Mouse (Mus musculus): ENCODE results near the gene 2010300C02Rik. TPM values are rescaled to one million over a fixed set of nuclear protein-coding genes. Genes with fewer than 3 reads are reported as not detected.

2010300C02Rik gene
- polyA plus RNA-seq, 1 experiment from 2014 or later: 12.6 TPM

GRCm38 (mm10) chr1:37698852-37699439 lies 20.9 kb downstream of the 2010300C02Rik start:
- no peaks in the 10 kb centered on the region for H3K27me3 ChIP-seq (replicated peaks; ENCODE audit: control insufficient read depth, insufficient read depth, low read length)
- DNase-seq (ENCODE audit: low spot score) (no peak), ATAC-seq (replicated peaks; ENCODE audit: low FRiP score, low TSS enrichment, low read depth) (no peak)
- no peaks in the 10 kb centered on the region for H3K4me1 ChIP-seq (replicated peaks; ENCODE audit: control insufficient read depth, insufficient read depth, low read length)
- H3K4me2 ChIP-seq (ENCODE audit: low read length): no peak overlapping the region
- H3K36me3 ChIP-seq (ENCODE audit: control insufficient read depth, insufficient read depth, low read length): no peaks in the 10 kb centered on the region
- H3K9me3 ChIP-seq (ENCODE audit: control insufficient read depth, low read length): no peaks in the 10 kb centered on the region
- H3K4me3 ChIP-seq (ENCODE audit: low read depth, low read length): no peak overlapping the region
- no peak overlapping the region for H3K27ac ChIP-seq (ENCODE audit: low read depth)
- 63% methylated on average over 5 of the region's 5 CpGs for WGBS
- H3K9ac ChIP-seq (ENCODE audit: low read length): no peak overlapping the region

- H3K4me3 ChIP-seq (ENCODE audit: low read depth, low read length): no peak overlapping the region
- no peaks in the 10 kb centered on the region for H3K27me3 ChIP-seq (replicated peaks; ENCODE audit: control insufficient read depth, insufficient read depth, low read length)
- no peaks in the 10 kb centered on the region for H3K9me3 ChIP-seq (ENCODE audit: control insufficient read depth, low read length)
- no peak for ATAC-seq (replicated peaks; ENCODE audit: low FRiP score, low TSS enrichment, low read depth)
- WGBS: 63% methylated on average over 8 of the region's 8 CpGs
- H3K36me3 ChIP-seq (ENCODE audit: control insufficient read depth, insufficient read depth, low read length): no peaks in the 10 kb centered on the region
- H3K27ac ChIP-seq (ENCODE audit: low read depth): no peak overlapping the region
- no peak overlapping the region for H3K9ac ChIP-seq (ENCODE audit: low read length)
- no peak overlapping the region for H3K4me2 ChIP-seq (ENCODE audit: low read length)
- no peak for DNase-seq (ENCODE audit: low spot score)
- no peaks in the 10 kb centered on the region; the same call in 1 of the 2 replicates for H3K4me1 ChIP-seq (replicated peaks; ENCODE audit: control insufficient read depth, insufficient read depth, low read length)
These were observed 21.6 kb downstream of the 2010300C02Rik start for GRCm38 (mm10) chr1:37698186-37698839.

GRCm38 (mm10) chr1:37696918-37697317 lies 23.0 kb downstream of the 2010300C02Rik start:
- no peaks in the 10 kb centered on the region; the same call in 1 of the 2 replicates for H3K4me1 ChIP-seq (replicated peaks; ENCODE audit: control insufficient read depth, insufficient read depth, low read length)
- H3K27ac ChIP-seq (ENCODE audit: low read depth): no peak overlapping the region
- no peak for DNase-seq (ENCODE audit: low spot score)
- H3K36me3 ChIP-seq (ENCODE audit: control insufficient read depth, insufficient read depth, low read length): no peaks in the 10 kb centered on the region
- no peak overlapping the region for H3K4me3 ChIP-seq (ENCODE audit: low read depth, low read length)
- ATAC-seq (replicated peaks; ENCODE audit: low FRiP score, low TSS enrichment, low read depth): no peak
- H3K27me3 ChIP-seq (replicated peaks; ENCODE audit: control insufficient read depth, insufficient read depth, low read length): no peaks in the 10 kb centered on the region
- H3K9me3 ChIP-seq (ENCODE audit: control insufficient read depth, low read length): no peaks in the 10 kb centered on the region
- WGBS: 92% methylated on average over 3 of the region's 3 CpGs
- no peak overlapping the region for H3K9ac ChIP-seq (ENCODE audit: low read length)
- H3K4me2 ChIP-seq (ENCODE audit: low read length): no peak overlapping the region

DNA sequence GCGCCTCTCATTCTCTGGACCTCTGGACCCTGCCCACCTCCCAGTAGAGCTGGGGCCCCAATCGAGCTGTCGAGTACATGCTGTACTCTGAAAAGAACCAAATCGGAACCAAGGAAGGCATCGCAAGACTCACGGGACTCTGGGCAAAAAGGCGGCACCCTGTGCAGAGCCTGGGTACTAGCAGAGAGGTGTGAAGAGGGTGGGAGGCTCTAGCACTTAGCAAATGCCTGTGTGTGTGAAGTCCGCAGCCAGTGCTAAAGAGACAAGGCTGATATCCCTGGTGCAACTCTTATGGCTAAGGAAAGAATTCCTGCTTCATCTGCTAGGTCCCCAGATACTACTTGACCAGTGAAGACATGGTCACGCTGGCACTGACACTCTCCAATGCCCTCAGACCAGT lies 24.2 kb downstream of the 2010300C02Rik start:
- no peak overlapping the region for H3K27ac ChIP-seq (ENCODE audit: low read depth)
- ATAC-seq (replicated peaks; ENCODE audit: low FRiP score, low TSS enrichment, low read depth): no peak
- no peak for DNase-seq (ENCODE audit: low spot score)
- H3K9ac ChIP-seq (ENCODE audit: low read length): no peak overlapping the region
- no peak overlapping the region for H3K4me3 ChIP-seq (ENCODE audit: low read depth, low read length)
- no peaks in the 10 kb centered on the region for H3K36me3 ChIP-seq (ENCODE audit: control insufficient read depth, insufficient read depth, low read length)
- H3K4me2 ChIP-seq (ENCODE audit: low read length): no peak overlapping the region
- H3K4me1 ChIP-seq (replicated peaks; ENCODE audit: control insufficient read depth, insufficient read depth, low read length): no peaks in the 10 kb centered on the region; the same call in 1 of the 2 replicates
- WGBS: 82% methylated on average over 9 of the region's 9 CpGs
- no peaks in the 10 kb centered on the region for H3K27me3 ChIP-seq (replicated peaks; ENCODE audit: control insufficient read depth, insufficient read depth, low read length)
- H3K9me3 ChIP-seq (ENCODE audit: control insufficient read depth, low read length): no peaks in the 10 kb centered on the region

- Histone ChIP-seq H3K4me3 (ENCODE audit: low read depth, low read length) (no peak overlapping the region), H3K4me1 (replicated peaks; ENCODE audit: control insufficient read depth, insufficient read depth, low read length) (no peaks in the 10 kb centered on the region; the same call in 1 of the 2 replicates), H3K36me3 (ENCODE audit: control insufficient read depth, insufficient read depth, low read length) (no peaks in the 10 kb centered on the region), H3K9me3 (ENCODE audit: control insufficient read depth, low read length) (no peaks in the 10 kb centered on the region), H3K9ac (ENCODE audit: low read length) (no peak overlapping the region), H3K4me2 (ENCODE audit: low read length) (no peak overlapping the region), H3K27me3 (replicated peaks; ENCODE audit: control insufficient read depth, insufficient read depth, low read length) (no peaks in the 10 kb centered on the region), H3K27ac (ENCODE audit: low read depth) (0 out of 2 replicates have a peak overlapping the region, but pooled peaks have one; percentile 45)
- peak; percentile 85 for ATAC-seq (replicated peaks; ENCODE audit: low FRiP score, low TSS enrichment, low read depth)
- peak; percentile 65 for DNase-seq (ENCODE audit: low spot score)
- 28% methylated on average over 8 of the region's 8 CpGs for WGBS
These were observed 25.5 kb downstream of the 2010300C02Rik start for GRCm38 (mm10) chr1:37694417-37694816.

DNA sequence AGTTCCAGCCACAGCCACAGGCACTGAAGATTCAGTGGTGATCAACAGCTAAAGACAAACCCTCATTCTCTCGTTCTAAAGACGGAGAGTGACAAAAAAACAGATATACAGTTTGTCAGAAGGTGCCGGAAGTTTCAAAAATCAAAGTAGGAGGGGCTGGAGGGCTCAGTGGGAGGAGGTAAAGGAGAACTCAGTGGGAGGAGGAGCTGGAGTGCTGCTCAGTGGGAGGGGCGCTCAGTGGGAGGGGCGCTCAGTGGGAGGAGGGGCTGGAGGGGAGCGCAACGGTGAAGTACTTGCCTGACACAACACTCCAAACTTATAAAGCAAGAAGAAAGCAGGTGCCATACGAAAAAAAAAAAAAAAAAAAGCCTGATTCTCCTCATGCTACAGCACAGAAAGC lies 28.7 kb downstream of the 2010300C02Rik start:
- Histone ChIP-seq H3K27ac (ENCODE audit: low read depth) (no peak overlapping the region), H3K9me3 (ENCODE audit: control insufficient read depth, low read length) (no peaks in the 10 kb centered on the region), H3K4me3 (ENCODE audit: low read depth, low read length) (no peak overlapping the region), H3K4me1 (replicated peaks; ENCODE audit: control insufficient read depth, insufficient read depth, low read length) (no peaks in the 10 kb centered on the region; the same call in 1 of the 2 replicates), H3K36me3 (ENCODE audit: control insufficient read depth, insufficient read depth, low read length) (no peaks in the 10 kb centered on the region), H3K4me2 (ENCODE audit: low read length) (no peak overlapping the region), H3K9ac (ENCODE audit: low read length) (no peak overlapping the region), H3K27me3 (replicated peaks; ENCODE audit: control insufficient read depth, insufficient read depth, low read length) (no peaks in the 10 kb centered on the region)
- ATAC-seq (replicated peaks; ENCODE audit: low FRiP score, low TSS enrichment, low read depth): no peak
- no peak for DNase-seq (ENCODE audit: low spot score)
- WGBS: 39% methylated on average over 8 of the region's 8 CpGs

DNA sequence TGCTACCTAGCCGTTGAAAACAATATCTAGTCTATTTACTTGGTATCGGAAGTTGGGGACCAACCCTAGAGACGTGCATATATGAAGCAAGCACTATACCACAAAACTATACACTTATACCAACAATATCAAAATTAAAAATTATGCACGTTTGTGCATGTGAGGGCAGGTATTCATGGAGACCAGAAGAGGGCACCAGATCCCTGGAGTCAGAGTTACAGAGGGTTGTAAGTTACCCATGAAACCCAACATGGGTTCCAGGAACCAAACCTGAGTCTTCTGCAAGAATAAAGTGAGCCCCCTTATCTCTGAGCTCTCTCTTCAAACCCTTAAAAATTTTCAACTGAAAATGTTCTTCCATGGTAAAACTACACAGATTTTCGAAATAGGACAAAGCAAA lies 29.2 kb downstream of the 2010300C02Rik start:
- 80% methylated on average over 5 of the region's 5 CpGs for WGBS

DNA sequence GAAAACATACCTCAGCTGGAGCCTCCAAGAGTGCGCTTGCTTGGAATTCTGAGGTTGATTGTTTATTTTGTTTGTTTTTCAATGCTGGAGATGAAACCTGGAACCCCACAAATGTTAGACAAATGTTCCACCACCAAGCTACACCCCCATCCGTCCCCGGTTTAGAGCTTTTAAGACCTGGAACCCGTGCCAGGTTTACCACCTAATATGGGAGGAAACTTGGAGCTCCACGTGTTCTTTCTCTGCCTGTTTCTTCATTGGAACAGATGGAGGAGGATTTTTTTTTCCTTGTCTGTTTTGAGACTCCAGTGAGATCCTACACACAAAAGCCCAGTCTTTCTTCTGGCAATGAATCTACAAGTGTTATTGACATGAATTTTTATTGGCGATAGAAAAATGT lies 30.2 kb downstream of the 2010300C02Rik start:
- no peaks in the 10 kb centered on the region; the same call in 1 of the 2 replicates for H3K4me1 ChIP-seq (replicated peaks; ENCODE audit: control insufficient read depth, insufficient read depth, low read length)
- no peak for ATAC-seq (replicated peaks; ENCODE audit: low FRiP score, low TSS enrichment, low read depth)
- H3K27ac ChIP-seq (ENCODE audit: low read depth): no peak overlapping the region
- no peaks in the 10 kb centered on the region for H3K36me3 ChIP-seq (ENCODE audit: control insufficient read depth, insufficient read depth, low read length)
- 81% methylated on average over 6 of the region's 6 CpGs for WGBS
- H3K9me3 ChIP-seq (ENCODE audit: control insufficient read depth, low read length): no peaks in the 10 kb centered on the region
- no peak overlapping the region for H3K9ac ChIP-seq (ENCODE audit: low read length)
- no peaks in the 10 kb centered on the region for H3K27me3 ChIP-seq (replicated peaks; ENCODE audit: control insufficient read depth, insufficient read depth, low read length)
- no peak overlapping the region for H3K4me2 ChIP-seq (ENCODE audit: low read length)
- DNase-seq (ENCODE audit: low spot score): no peak
- H3K4me3 ChIP-seq (ENCODE audit: low read depth, low read length): no peak overlapping the region

More for the DNA sequence above, 29.2 kb downstream of the 2010300C02Rik start:
- DNase-seq (ENCODE audit: low spot score) (no peak), ATAC-seq (replicated peaks; ENCODE audit: low FRiP score, low TSS enrichment, low read depth) (no peak)
- Histone ChIP-seq H3K9me3 (ENCODE audit: control insufficient read depth, low read length) (no peaks in the 10 kb centered on the region), H3K27ac (ENCODE audit: low read depth) (no peak overlapping the region), H3K27me3 (replicated peaks; ENCODE audit: control insufficient read depth, insufficient read depth, low read length) (no peaks in the 10 kb centered on the region), H3K9ac (ENCODE audit: low read length) (no peak overlapping the region), H3K36me3 (ENCODE audit: control insufficient read depth, insufficient read depth, low read length) (no peaks in the 10 kb centered on the region), H3K4me2 (ENCODE audit: low read length) (no peak overlapping the region), H3K4me1 (replicated peaks; ENCODE audit: control insufficient read depth, insufficient read depth, low read length) (no peaks in the 10 kb centered on the region; the same call in 1 of the 2 replicates), H3K4me3 (ENCODE audit: low read depth, low read length) (no peak overlapping the region)

DNA sequence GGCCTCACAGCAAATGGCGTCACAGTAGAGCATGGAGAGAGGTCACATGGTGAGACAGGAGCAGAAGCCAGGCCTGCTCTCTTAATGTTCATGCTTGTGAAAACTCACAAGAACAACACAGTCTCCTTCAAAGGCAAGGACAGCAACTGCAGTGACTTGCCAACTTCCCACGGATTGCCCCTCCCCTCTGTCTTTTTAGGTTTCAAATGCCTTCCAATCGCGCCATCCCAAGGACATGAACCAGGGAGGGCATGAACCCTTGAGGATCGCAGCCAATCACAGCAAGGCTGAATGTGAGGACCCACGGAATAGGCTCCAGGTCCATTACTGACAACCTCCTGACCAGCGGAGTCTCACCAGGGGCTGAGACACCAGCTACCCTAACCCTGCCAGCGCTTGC lies 31.5 kb downstream of the 2010300C02Rik start:
- Histone ChIP-seq H3K4me2 (ENCODE audit: low read length) (no peak overlapping the region), H3K9ac (ENCODE audit: low read length) (no peak overlapping the region), H3K36me3 (ENCODE audit: control insufficient read depth, insufficient read depth, low read length) (no peaks in the 10 kb centered on the region), H3K27ac (ENCODE audit: low read depth) (no peak overlapping the region), H3K4me1 (replicated peaks; ENCODE audit: control insufficient read depth, insufficient read depth, low read length) (no peaks in the 10 kb centered on the region), H3K9me3 (ENCODE audit: control insufficient read depth, low read length) (no peaks in the 10 kb centered on the region), H3K4me3 (ENCODE audit: low read depth, low read length) (no peak overlapping the region), H3K27me3 (replicated peaks; ENCODE audit: control insufficient read depth, insufficient read depth, low read length) (no peaks in the 10 kb centered on the region)
- WGBS: 58% methylated on average over 8 of the region's 8 CpGs
- no peak for DNase-seq (ENCODE audit: low spot score)
- no peak for ATAC-seq (replicated peaks; ENCODE audit: low FRiP score, low TSS enrichment, low read depth)
